Mouse (Mus musculus) adrenal gland, adult 8-10 months (tissue): ENCODE data around the gene Slc17a2. TPM values are rescaled to one million over a fixed set of nuclear protein-coding genes. Genes with fewer than 3 reads are reported as not detected.
"Not testable (repeated sequence)": the region's sequence is repeated elsewhere in the genome, so short reads cannot be mapped to it uniquely, and the experiment has no call there.

ENCODE experiments used
- DNase-seq: peaks from one replicate; pipeline ENCODE4 v3.0.0; 2022
- total RNA-seq, 4 experiments: library from RNA; stranded (reverse); gene quantifications; 2 replicates each; pipeline ENCODE4 v1.2.4; 2022

The Slc17a2 gene
- total RNA-seq: under 1 TPM in 1 of 4 experiments, not detected in 3; 0.06 TPM

DNA sequence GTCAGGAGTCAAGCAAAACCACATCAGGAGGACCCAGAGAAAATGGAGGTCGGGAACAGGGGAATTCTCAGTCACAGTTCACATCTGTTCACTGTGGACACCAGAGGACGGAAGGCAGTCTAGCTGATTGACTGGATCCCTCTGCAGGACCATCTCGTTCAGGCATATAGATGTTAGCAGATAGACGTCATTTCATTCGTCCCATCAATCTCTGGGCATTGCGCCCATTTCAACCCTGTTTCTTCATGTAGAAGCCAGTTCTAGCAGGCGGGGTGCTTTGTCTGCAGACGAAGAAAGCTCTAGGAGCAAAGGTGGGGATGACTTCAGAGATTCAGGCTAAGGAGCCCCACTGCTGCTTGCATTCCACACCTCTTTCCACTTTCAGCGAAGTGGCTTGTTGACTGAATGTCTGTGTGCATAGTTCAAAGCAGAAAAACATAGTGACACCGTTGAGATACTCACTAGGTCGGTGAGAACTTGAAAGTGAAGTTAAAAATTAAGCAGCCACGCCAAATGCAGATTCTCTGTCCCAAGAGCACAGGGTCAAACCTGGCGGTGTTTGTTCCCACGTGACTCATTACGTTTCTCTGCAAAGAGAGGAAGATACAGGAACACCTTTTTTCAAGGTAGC lies at the start of gene Slc17a2:
TSS of gene Slc17a2 (plus strand) at position 572 of the 631 bp plus-strand sequence.
- no peak for DNase-seq

- no peak for DNase-seq
Measured at GRCm38 (mm10) chr13:23757211-23757773, 49.5 kb upstream of the Slc17a2 start.

GRCm38 (mm10) chr13:23757921-23758320 lies 48.9 kb upstream of the Slc17a2 start:
- DNase-seq: no peak

DNA sequence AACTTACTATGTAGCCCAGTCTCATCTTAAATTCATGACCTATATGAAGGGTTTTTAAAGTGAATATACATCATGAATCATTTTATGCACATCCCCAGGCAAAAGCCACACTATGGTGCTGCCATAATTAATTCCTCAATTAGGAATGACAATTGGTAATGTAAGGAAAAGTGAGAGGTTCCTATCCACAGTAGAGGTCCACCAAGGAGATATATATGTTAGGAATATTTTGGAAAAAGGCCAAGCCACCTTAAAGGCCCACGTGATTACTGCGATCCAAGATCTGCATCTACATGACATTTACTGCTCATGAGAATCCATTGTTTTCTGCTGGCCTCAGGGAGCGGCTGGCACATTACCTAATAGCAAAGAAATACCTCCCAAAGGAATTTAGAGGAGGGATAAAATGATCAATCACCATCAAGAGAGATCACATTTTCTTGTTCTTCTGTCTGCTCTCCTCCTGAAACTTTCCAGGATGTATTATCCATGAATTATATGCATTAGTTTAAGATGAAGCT lies 47.5 kb upstream of the Slc17a2 start:
- no peak for DNase-seq

DNA sequence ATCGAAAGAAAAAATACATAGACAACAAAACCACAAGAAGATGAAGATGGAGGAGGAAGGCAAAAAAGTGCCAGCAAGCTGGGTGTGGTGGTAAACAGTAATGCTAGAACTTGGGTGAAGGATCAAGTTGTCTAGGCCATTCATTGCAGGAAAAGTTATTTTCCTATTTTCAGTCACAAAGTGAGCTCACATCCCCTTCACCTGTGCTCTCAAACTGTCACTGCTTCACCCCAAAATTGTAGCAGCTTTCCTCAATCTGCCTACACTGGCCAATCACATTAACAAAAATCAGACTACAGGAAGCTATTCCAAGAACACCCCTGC lies 46.9 kb upstream of the Slc17a2 start:
- DNase-seq: no peak

DNA sequence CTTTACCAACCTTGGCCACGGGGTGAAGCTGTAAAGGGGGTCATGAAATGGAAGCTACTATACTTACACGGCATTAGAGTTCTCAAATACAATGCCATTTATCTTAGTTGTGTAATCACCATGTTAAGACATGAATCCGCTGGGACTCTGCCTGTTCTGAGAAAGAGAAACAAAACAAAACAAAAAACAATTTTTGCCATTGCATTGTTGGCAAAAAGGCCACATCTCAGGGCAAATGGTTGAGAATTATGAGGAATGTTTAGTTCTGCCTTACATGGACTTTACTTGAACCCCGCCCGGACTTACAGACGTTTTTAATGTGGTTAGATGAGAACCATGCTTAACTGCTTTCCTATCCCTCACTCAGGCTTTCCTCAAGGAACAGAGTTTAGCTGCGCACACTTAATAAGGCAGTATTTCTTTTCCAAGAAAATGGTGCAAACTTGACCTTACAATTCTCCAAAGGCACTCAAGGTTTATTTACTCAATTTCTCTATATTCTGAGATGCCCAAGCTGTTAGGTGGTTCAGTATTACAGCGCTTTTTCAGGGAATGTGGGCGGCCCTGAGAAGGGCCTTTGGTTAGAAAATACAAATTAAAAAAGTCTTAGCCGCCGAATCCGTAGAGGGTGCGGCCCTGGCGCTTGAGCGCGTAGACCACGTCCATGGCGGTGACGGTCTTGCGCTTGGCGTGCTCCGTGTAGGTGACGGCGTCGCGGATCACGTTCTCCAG lies 46.4 kb upstream of the Slc17a2 start:
- no peak for DNase-seq

GRCm38 (mm10) chr13:23760972-23761864 lies 45.6 kb upstream of the Slc17a2 start, which contains the start of gene Hist1h4a:
Gene Hist1h4a (minus strand): TSS chr13:23761230.
- peak; percentile 97 for DNase-seq

- DNase-seq: peak; percentile 67
Measured at GRCm38 (mm10) chr13:23761871-23762821, 44.6 kb upstream of the Slc17a2 start, which contains the start of gene Hist1h3a. Gene Hist1h3a (minus strand): TSS chr13:23762386.

DNA sequence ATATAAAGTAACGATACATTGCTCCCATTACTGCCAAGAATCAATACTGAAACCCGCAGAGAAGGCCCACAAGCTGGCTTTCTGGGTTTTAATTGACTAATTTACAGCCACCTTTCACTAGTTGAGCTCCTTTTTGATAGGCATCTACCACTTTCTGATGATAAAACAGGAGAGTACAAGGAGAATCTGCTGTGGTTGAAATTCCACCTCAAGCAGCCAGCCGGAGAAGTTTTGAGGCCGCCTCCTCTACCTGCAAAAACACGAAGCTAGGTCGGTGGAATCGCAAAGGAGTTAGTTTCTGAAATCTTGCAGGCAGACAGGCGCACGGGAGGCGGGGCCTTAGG lies 43.6 kb upstream of the Slc17a2 start:
- DNase-seq: no peak

GRCm38 (mm10) chr13:23763586-23764323 lies 43.0 kb upstream of the Slc17a2 start, which contains the start of gene Hist1h1a:
Gene Hist1h1a (plus strand): TSS chr13:23763666.
- peak; percentile 75 for DNase-seq

- DNase-seq: no peak
Measured at GRCm38 (mm10) chr13:23764324-23765171, 42.2 kb upstream of the Slc17a2 start.

- no peak for DNase-seq
Measured at GRCm38 (mm10) chr13:23765172-23765513, 41.6 kb upstream of the Slc17a2 start.

DNA sequence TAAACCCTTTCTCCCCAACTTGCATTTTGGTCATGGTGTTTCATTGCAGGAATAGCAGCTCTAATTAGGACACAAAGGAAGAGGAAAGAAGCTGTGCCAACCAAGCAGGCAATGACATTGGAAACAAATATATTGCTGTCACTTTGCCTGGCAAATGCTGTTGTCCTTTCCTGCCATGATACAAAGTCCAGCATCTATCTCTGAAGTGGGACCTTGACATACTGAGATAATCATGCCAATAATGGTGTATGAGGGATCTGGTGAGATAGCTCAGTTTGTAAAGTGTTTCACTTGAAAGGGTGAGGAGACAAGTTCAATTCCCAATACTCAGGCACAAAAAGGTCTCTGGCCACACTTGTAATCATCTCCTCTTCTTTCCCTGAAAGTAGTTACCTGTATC lies 40.0 kb upstream of the Slc17a2 start:
- DNase-seq: peak; percentile 33

GRCm38 (mm10) chr13:23768834-23769397 lies 37.9 kb upstream of the Slc17a2 start:
- DNase-seq: no peak

GRCm38 (mm10) chr13:23769613-23770012 lies 37.2 kb upstream of the Slc17a2 start, which contains the start of gene Trim38:
Gene Trim38 (plus strand): TSS chr13:23769913.
- not testable (repeated sequence) for DNase-seq

DNA sequence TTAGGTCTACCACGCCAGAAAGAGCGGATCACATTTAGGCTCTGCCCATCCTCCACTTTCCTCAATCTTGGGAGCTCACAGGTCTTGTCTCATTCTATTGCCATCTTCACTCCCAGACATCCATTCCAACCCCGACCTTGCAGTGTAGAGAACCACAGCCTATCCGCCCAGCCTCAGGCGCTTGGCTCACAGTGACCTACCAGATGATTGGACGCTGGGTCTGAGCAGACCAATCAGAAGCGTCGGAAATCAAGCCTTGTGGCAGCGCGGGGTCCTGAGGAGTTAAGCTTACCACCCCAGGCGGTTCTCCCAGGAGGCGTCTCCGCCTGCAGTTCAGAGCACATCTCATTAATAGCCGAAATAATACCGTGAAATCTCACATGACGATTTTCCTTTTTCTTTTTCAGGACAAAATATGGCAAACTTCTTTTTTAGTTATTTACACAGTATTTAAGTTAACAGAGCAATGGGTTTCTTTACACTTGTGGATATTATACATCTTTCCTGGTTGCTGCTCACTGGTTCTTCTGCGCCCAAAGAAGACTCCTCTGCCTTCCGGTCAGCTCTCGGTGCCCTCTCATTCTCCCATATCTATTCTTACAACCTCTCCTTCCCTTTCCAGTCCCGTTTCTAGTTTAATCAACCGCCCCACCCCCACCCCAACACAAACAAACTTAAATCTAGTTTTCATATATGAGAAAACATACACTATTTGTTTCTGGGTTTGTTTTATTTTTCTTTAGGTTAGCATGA lies 34.1 kb upstream of the Slc17a2 start:
- no peak for DNase-seq

DNA sequence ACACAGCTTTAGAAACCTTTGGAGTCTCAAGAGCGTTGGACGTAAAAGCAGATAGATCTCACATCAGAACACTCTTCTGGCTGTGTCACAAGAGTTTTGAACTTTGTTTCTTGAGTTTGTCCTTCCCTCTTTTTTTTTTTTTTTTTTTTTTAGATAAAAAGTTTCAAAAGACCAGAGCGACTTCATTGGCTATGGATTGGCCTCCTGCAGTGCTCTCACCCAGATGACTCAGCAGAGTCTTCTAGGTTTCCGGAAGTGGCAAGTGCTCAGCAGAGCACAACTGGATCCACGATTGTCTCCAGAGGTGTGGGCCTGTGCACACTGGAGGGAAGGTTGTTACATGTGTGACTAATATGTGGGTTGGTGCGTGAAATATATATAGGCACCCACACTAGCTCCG lies 28.5 kb upstream of the Slc17a2 start:
- no peak for DNase-seq

GRCm38 (mm10) chr13:23779025-23779424 lies 27.8 kb upstream of the Slc17a2 start:
- DNase-seq: no peak
